Mouse (Mus musculus) retina, embryonic 14.5 days (tissue): Measurements from ENCODE around the gene Dio1.

ENCODE experiments used
- DNase-seq: peaks from one replicate; pipeline ENCODE4 v3.0.0-alpha.2; 2015; ENCODE audit warnings: low spot score

Dio1 gene

DNA sequence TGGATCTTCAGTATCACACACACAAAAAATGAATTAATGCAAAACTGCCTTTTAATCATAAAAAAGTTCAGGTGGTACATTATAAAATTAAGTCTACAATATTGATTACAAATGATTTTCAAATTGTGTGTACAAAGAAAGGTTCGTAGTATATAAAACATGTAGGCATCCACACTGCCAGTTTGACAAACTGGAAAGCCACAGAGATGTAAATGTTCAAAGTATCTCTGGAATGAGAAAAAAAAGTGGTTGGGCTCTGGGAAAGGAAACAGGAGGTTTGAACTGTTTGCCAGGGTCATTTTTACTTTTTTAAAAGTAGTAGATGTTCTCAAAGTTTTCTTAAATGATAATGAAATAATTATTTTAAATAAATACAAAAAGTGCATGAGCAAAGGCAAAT, 60.9 kb downstream of the Dio1 start:
- no peak for DNase-seq

GRCm38 (mm10) chr4:107245368-107245767, 61.6 kb downstream of the Dio1 start:
- DNase-seq, result no peak

DNA sequence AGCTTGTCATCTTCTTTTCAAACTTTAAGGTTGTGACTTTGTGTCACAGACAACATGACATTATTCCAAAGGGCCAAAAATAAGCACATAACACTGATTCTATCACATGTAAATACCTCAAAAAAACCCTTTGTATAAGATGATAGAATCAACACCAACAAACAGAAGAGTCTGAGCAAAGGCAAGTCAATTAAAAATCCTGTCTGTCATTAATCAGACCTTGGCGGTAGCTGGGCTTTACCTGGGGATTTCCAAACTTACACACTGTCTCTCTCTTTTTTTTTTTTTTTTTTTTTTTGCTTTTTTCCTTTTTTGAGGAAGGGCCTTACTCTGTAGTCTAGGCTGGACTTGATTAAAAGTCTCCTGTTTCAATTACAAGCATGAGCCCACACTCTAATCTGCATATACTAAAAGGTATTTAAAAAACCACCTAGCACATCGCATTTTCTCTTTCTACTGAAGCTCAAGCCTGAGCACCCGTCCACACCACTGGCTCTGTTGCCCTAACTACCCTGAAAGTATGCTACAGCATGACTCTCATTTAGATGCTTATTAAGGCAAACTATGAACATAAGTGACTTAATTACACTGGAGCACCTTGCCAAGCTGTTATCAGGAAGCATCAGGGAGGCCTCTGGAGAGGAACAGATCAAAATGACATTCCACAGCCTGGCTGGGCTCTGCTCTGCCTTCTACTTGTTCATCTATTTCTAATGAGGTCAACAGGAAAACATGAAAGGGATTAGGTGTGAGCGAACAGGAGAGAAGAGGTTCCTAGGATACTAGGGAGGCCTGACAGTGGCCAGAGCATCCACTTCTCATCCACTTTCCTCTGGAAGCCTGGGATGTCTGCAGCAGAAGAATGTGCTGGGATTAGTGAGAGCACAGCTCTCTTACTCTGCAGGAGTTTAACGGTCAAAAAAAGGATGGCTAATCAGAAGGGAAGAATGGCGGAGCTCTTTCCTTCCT, 63.3 kb downstream of the Dio1 start:
- no peak for DNase-seq
